Mouse (Mus musculus) lung, postnatal 0 days (tissue): ENCODE data around the gene Olfr1109. TPM values are rescaled to one million over a fixed set of nuclear protein-coding genes. Genes with fewer than 3 reads are reported as not detected.

ENCODE experiments used
- ATAC-seq: fragments of 200-750 bp; cut with Nextera tagmentation; 2 replicates; pipeline ENCODE4 v1.8.0; 2017; ENCODE audit warnings: moderate library complexity
- DNase-seq: peaks from one replicate; pipeline ENCODE4 v3.0.0-alpha.2; 2016; ENCODE audit warnings: low spot score
- H3K27ac ChIP-seq: fragments of 300-500 bp; sonication (generic); 2 replicates; pipeline ENCODE4 v1.5.1; 2014; ENCODE audit warnings: antibody characterized with exemption, mild to moderate bottlenecking, low read length, mixed read lengths
- H3K27me3 ChIP-seq: fragments of 300-500 bp; sonication (generic); replicated peaks from 2 replicates; pipeline ENCODE4 v1.6.1; 2014; ENCODE audit warnings: low read length, mixed read lengths; ENCODE audit not compliant: insufficient read depth
- H3K36me3 ChIP-seq: fragments of 300-500 bp; sonication (generic); 2 replicates; pipeline ENCODE4 v1.6.1; 2014; ENCODE audit warnings: low read length, mixed read lengths; ENCODE audit not compliant: insufficient read depth
- H3K4me1 ChIP-seq: fragments of 300-500 bp; sonication (generic); 2 replicates; pipeline ENCODE4 v1.6.1; 2014; ENCODE audit warnings: antibody characterized with exemption, low read depth, low read length, mixed read lengths; ENCODE audit not compliant: insufficient read depth
- H3K4me2 ChIP-seq: fragments of 300-500 bp; sonication (generic); replicated peaks from 2 replicates; pipeline ENCODE4 v1.6.1; 2014; ENCODE audit warnings: low read depth, mild to moderate bottlenecking, low read length, moderate library complexity, mixed read lengths
- H3K4me3 ChIP-seq: fragments of 300-500 bp; sonication (generic); 2 replicates; pipeline ENCODE4 v1.5.1; 2014; ENCODE audit warnings: low read depth, low read length
- H3K9ac ChIP-seq: fragments of 300-500 bp; sonication (generic); replicated peaks from 2 replicates; pipeline ENCODE4 v1.6.1; 2014; ENCODE audit warnings: low read depth, mild to moderate bottlenecking
- H3K9me3 ChIP-seq: fragments of 300-500 bp; sonication (generic); 2 replicates; pipeline ENCODE4 v1.6.1; 2016; ENCODE audit warnings: low read length, mixed read lengths
- CTCF ChIP-seq: IDR thresholded peaks from 2 replicates; pipeline ENCODE4 v1.5.1; 2016; ENCODE audit warnings: antibody characterized with exemption, mild to moderate bottlenecking
- EP300 ChIP-seq: IDR thresholded peaks from 2 replicates; pipeline ENCODE4 v1.6.1; 2016; ENCODE audit warnings: antibody characterized with exemption, mild to moderate bottlenecking, control low read depth
- WGBS: fragments of 180-500 bp; shearing (Covaris S2); extraction: QIAGEN DNeasy Blood & Tissue Kit; methylation state at CpG from one replicate; pipeline ENCODE4 v1.1.7; 2014; 5-methylcytosine and 5-hydroxymethylcytosine counted together
- polyA plus RNA-seq: library from polyadenylated mRNA; unstranded; fragments of >200 nt; fragmentation: Nextera tagmentation; extraction: Ambion mirVana; gene quantifications from 2 replicates; pipeline ENCODE4 v1.2.1, GENCODE M21; 2015

Gene Olfr1109
- not detected in 2 replicates for polyA plus RNA-seq

GRCm38 (mm10) chr2:87095908-87096307, at the start of gene Olfr1109:
Gene Olfr1109, minus strand, starts transcription at chr2:87096008.
- Histone ChIP-seq H3K4me2 (no peak within 1 kb of the TSS), H3K27me3 (no peaks in the 10 kb centered on the region), H3K9me3 (no peaks in the 10 kb centered on the region), H3K9ac (no peak within 1 kb of the TSS), H3K4me1 (no peaks in the 10 kb centered on the region), H3K36me3 (no peaks in the 10 kb centered on the region), H3K4me3 (no peak within 1 kb of the TSS), H3K27ac (no peak within 1 kb of the TSS)
- 67% methylated on average over 1 of the region's 1 CpGs for WGBS
- no peak for DNase-seq
- no peak for ATAC-seq
- TF ChIP-seq CTCF (no peak), EP300 (no peak)

- Histone ChIP-seq H3K9me3 (no peaks in the 10 kb centered on the region), H3K36me3 (no peaks in the 10 kb centered on the region), H3K4me3 (no peak within 1 kb of the TSS), H3K27ac (no peak within 1 kb of the TSS), H3K4me2 (no peak within 1 kb of the TSS), H3K9ac (no peak within 1 kb of the TSS), H3K4me1 (no peaks in the 10 kb centered on the region), H3K27me3 (no peaks in the 10 kb centered on the region)
- ATAC-seq, result no peak
- 67% methylated on average over 1 of the region's 1 CpGs for WGBS
- DNase-seq, result no peak
- TF ChIP-seq CTCF, result no peak
- TF ChIP-seq EP300, result no peak
Observed at GRCm38 (mm10) chr2:87140200-87140599, 44.4 kb upstream of the Olfr1109 start, which contains the start of gene Olfr1110. Gene Olfr1110, minus strand, starts transcription at chr2:87140300.

GRCm38 (mm10) chr2:87114467-87114866, 18.7 kb upstream of the Olfr1109 start, which contains the start of gene Olfr259:
Gene Olfr259, minus strand, starts transcription at chr2:87114567.
- ATAC-seq, result no peak
- TF ChIP-seq EP300 (no peak), CTCF (no peak)
- H3K27ac ChIP-seq, result no peak within 1 kb of the TSS

GRCm38 (mm10) chr2:87075717-87076116, 20.1 kb downstream of the Olfr1109 start, which contains the start of gene Olfr1107:
Gene Olfr1107, minus strand, starts transcription at chr2:87075817.
- Histone ChIP-seq H3K9ac (no peak within 1 kb of the TSS), H3K4me1 (no peaks in the 10 kb centered on the region), H3K4me3 (no peak within 1 kb of the TSS), H3K27me3 (no peaks in the 10 kb centered on the region), H3K9me3 (no peaks in the 10 kb centered on the region), H3K36me3 (no peaks in the 10 kb centered on the region), H3K4me2 (no peak within 1 kb of the TSS), H3K27ac (no peak within 1 kb of the TSS)
- no peak for TF ChIP-seq CTCF
- no peak for TF ChIP-seq EP300
- DNase-seq (no peak), ATAC-seq (no peak)
- WGBS, result 69% methylated on average over 1 of the region's 1 CpGs

More at GRCm38 (mm10) chr2:87114467-87114866, 18.7 kb upstream of the Olfr1109 start, which contains the start of gene Olfr259:
- H3K36me3 ChIP-seq, result no peaks in the 10 kb centered on the region
- DNase-seq, result no peak
- H3K4me1 ChIP-seq, result no peaks in the 10 kb centered on the region
- H3K4me2 ChIP-seq, result no peak within 1 kb of the TSS
- H3K4me3 ChIP-seq, result no peak within 1 kb of the TSS
- no peak within 1 kb of the TSS for H3K9ac ChIP-seq
- H3K27me3 ChIP-seq, result no peaks in the 10 kb centered on the region
- H3K9me3 ChIP-seq, result no peaks in the 10 kb centered on the region

- WGBS, result 70% methylated on average over 1 of the region's 1 CpGs
- ATAC-seq (no peak), DNase-seq (no peak)
- TF ChIP-seq EP300 (no peak), CTCF (no peak)
- H3K27ac ChIP-seq, result no peak within 1 kb of the TSS
- no peaks in the 10 kb centered on the region for H3K4me1 ChIP-seq
- no peak within 1 kb of the TSS for H3K9ac ChIP-seq
- no peaks in the 10 kb centered on the region for H3K9me3 ChIP-seq
- H3K36me3 ChIP-seq, result no peaks in the 10 kb centered on the region
- no peaks in the 10 kb centered on the region for H3K27me3 ChIP-seq
- no peak within 1 kb of the TSS for H3K4me2 ChIP-seq
- no peak within 1 kb of the TSS for H3K4me3 ChIP-seq
Observed at GRCm38 (mm10) chr2:87052173-87052572, 43.6 kb downstream of the Olfr1109 start, which contains the start of gene Olfr1106. Gene Olfr1106, minus strand, starts transcription at chr2:87052273.

Other genes with a start within 250 kb of the Olfr1109 start
- gene Olfr1095, start 244.3 kb downstream of the Olfr1109 start, polyA plus RNA-seq, result not detected in 2 replicates
- not detected in 2 replicates for gene Gm13723, start 221.2 kb downstream of the Olfr1109 start, polyA plus RNA-seq
- not detected in 2 replicates for gene Olfr1097, start 203.8 kb downstream of the Olfr1109 start, polyA plus RNA-seq
- gene Olfr1098, start 171.5 kb downstream of the Olfr1109 start, polyA plus RNA-seq, result not detected in 2 replicates
- not detected in 2 replicates for gene Olfr1099, start 135.3 kb downstream of the Olfr1109 start, polyA plus RNA-seq
- not detected in 2 replicates for gene Olfr1100, start 116.1 kb downstream of the Olfr1109 start, polyA plus RNA-seq
- not detected in 2 replicates for gene Olfr1101, start 104.8 kb downstream of the Olfr1109 start, polyA plus RNA-seq
- gene Olfr1102, start 97.6 kb downstream of the Olfr1109 start, polyA plus RNA-seq, result not detected in 2 replicates
- not detected in 2 replicates for gene Olfr1104, start 68.9 kb downstream of the Olfr1109 start, polyA plus RNA-seq
- not detected in 2 replicates for gene Olfr1105, start 59.5 kb downstream of the Olfr1109 start, polyA plus RNA-seq
- gene Olfr1106, start 43.7 kb downstream of the Olfr1109 start, polyA plus RNA-seq, result not detected in 2 replicates
- not detected in 2 replicates for gene Olfr1107, start 20.2 kb downstream of the Olfr1109 start, polyA plus RNA-seq
- not detected in 2 replicates for gene Olfr259, start 18.6 kb upstream of the Olfr1109 start, polyA plus RNA-seq
- not detected in 2 replicates for gene Olfr1110, start 44.3 kb upstream of the Olfr1109 start, polyA plus RNA-seq
- not detected in 2 replicates for gene Olfr1111, start 56.6 kb upstream of the Olfr1109 start, polyA plus RNA-seq
- gene Olfr1112, start 91.8 kb upstream of the Olfr1109 start, polyA plus RNA-seq, result not detected in 2 replicates
- not detected in 2 replicates for gene Olfr1113, start 113.0 kb upstream of the Olfr1109 start, polyA plus RNA-seq
- gene Olfr1115, start 152.0 kb upstream of the Olfr1109 start, polyA plus RNA-seq, result not detected in 2 replicates
- gene Olfr1116, start 171.5 kb upstream of the Olfr1109 start, polyA plus RNA-seq, result not detected in 2 replicates
- not detected in 2 replicates for gene Olfr1118, start 211.6 kb upstream of the Olfr1109 start, polyA plus RNA-seq